Mouse (Mus musculus): Measurements from ENCODE around the gene Hist1h2ag.

Hist1h2ag gene

GRCm38 (mm10) chr13:22036149-22036956, 6.4 kb downstream of the Hist1h2ag start:
- DNase-seq, result no peak

- DNase-seq, result peak; percentile 57 to 82
These were observed 7.2 kb downstream of the Hist1h2ag start, which contains the start of the genes Hist1h2ah and Hist1h2bk for GRCm38 (mm10) chr13:22035267-22036148. Hist1h2ah (minus strand) TSS chr13:22035568. Hist1h2bk (plus strand) TSS chr13:22035870.

GRCm38 (mm10) chr13:22034443-22035266, 8.1 kb downstream of the Hist1h2ag start:
- DNase-seq, result no peak

GRCm38 (mm10) chr13:22033741-22034442, 8.9 kb downstream of the Hist1h2ag start:
- no peak for DNase-seq

- DNase-seq, result no peak
These were observed 12.3 kb downstream of the Hist1h2ag start for GRCm38 (mm10) chr13:22030493-22030892.

GRCm38 (mm10) chr13:22029928-22030327, 12.8 kb downstream of the Hist1h2ag start:
- no peak for DNase-seq

- DNase-seq, result peak; percentile 78 to 83
These were observed 13.9 kb downstream of the Hist1h2ag start for GRCm38 (mm10) chr13:22028673-22029460.

GRCm38 (mm10) chr13:22026058-22027031, 16.4 kb downstream of the Hist1h2ag start:
- DNase-seq, result peak; percentile 56 to 66

GRCm38 (mm10) chr13:22022241-22022640, 20.5 kb downstream of the Hist1h2ag start:
- DNase-seq, result peak; percentile 26 to 58

- DNase-seq, result no peak
These were observed 21.2 kb downstream of the Hist1h2ag start for GRCm38 (mm10) chr13:22021581-22021980.

GRCm38 (mm10) chr13:22020901-22021339, 21.8 kb downstream of the Hist1h2ag start:
- no peak for DNase-seq

GRCm38 (mm10) chr13:22019934-22020835, 22.6 kb downstream of the Hist1h2ag start:
- peak; percentile 25 to 41 for DNase-seq

- DNase-seq, result peak; percentile 49 to 70
These were observed 27.0 kb downstream of the Hist1h2ag start for GRCm38 (mm10) chr13:22015479-22016450.

- no peak for DNase-seq
These were observed 28.3 kb downstream of the Hist1h2ag start for GRCm38 (mm10) chr13:22014411-22014845.

- no peak for DNase-seq
These were observed 29.0 kb downstream of the Hist1h2ag start for GRCm38 (mm10) chr13:22013716-22014115.

GRCm38 (mm10) chr13:22009642-22010041, 33.1 kb downstream of the Hist1h2ag start, which contains the start of gene Prss16:
Prss16 (minus strand) TSS chr13:22009742.
- DNase-seq, result no peak

GRCm38 (mm10) chr13:22008707-22009106, 34.0 kb downstream of the Hist1h2ag start:
- no peak for DNase-seq

All from thymus, adult 18-20 months (tissue).